Mouse (Mus musculus) midbrain, postnatal 0 days (tissue): ENCODE data around the gene Myzap. TPM values are rescaled to one million over a fixed set of nuclear protein-coding genes. Genes with fewer than 3 reads are reported as not detected.

Experiments
- ATAC-seq: fragments of 200-750 bp; cut with Nextera tagmentation; 2 replicates; pipeline ENCODE4 v1.8.0; 2017; ENCODE audit warnings: moderate number of reproducible peaks, mild to moderate bottlenecking, moderate TSS enrichment, moderate library complexity; ENCODE audit not compliant: low FRiP score
- DNase-seq: peaks from one replicate; pipeline ENCODE4 v3.0.0-alpha.2; 2015; ENCODE audit warnings: low spot score
- H3K27ac ChIP-seq: fragments of 300-500 bp; sonication (generic); 2 replicates; pipeline ENCODE4 v1.5.1; 2014; ENCODE audit warnings: low read depth, mild to moderate bottlenecking, low read length, mixed read lengths
- H3K27me3 ChIP-seq: fragments of 300-500 bp; sonication (generic); 2 replicates; pipeline ENCODE4 v1.6.1; 2014; ENCODE audit warnings: low read length, control low read depth, mixed read lengths; ENCODE audit not compliant: insufficient read depth
- H3K36me3 ChIP-seq: fragments of 300-500 bp; sonication (generic); 2 replicates; pipeline ENCODE4 v1.6.1; 2014; ENCODE audit warnings: low read length, control low read depth, mixed read lengths; ENCODE audit not compliant: insufficient read depth
- H3K4me1 ChIP-seq: fragments of 300-500 bp; sonication (generic); 2 replicates; pipeline ENCODE4 v1.6.1; 2014; ENCODE audit warnings: mild to moderate bottlenecking, control low read depth, antibody characterized with exemption, low read length, mixed read lengths; ENCODE audit not compliant: insufficient read depth
- H3K4me2 ChIP-seq: fragments of 300-500 bp; sonication (generic); 2 replicates; pipeline ENCODE4 v1.6.1; 2014; ENCODE audit warnings: low read depth, mild to moderate bottlenecking, low read length, mixed read lengths; ENCODE audit not compliant: poor library complexity, severe bottlenecking
- H3K4me3 ChIP-seq: fragments of 300-500 bp; sonication (generic); 2 replicates; pipeline ENCODE4 v1.5.1; 2014; ENCODE audit warnings: low read depth, mild to moderate bottlenecking, low read length, moderate library complexity
- H3K9ac ChIP-seq: fragments of 300-500 bp; sonication (generic); replicated peaks from 2 replicates; pipeline ENCODE4 v1.6.1; 2014; ENCODE audit warnings: mild to moderate bottlenecking, low read length, moderate library complexity, mixed read lengths; ENCODE audit not compliant: poor library complexity, severe bottlenecking
- H3K9me3 ChIP-seq: fragments of 300-500 bp; sonication (generic); 2 replicates; pipeline ENCODE4 v1.6.1; 2016; ENCODE audit warnings: low read length, control low read depth
- CTCF ChIP-seq: IDR thresholded peaks from 2 replicates; pipeline ENCODE4 v1.5.1; 2016; ENCODE audit warnings: antibody characterized with exemption, mild to moderate bottlenecking
- WGBS: fragments of 180-500 bp; shearing (Covaris S2); extraction: QIAGEN DNeasy Blood & Tissue Kit; methylation state at CpG from one replicate; pipeline ENCODE4 v1.1.7; 2014; 5-methylcytosine and 5-hydroxymethylcytosine counted together
- polyA plus RNA-seq: library from polyadenylated mRNA; unstranded; fragments of >200 nt; fragmentation: Nextera tagmentation; extraction: Ambion mirVana; gene quantifications from 2 replicates; pipeline ENCODE4 v1.2.1, GENCODE M21; 2015
- total RNA-seq: library from RNA; depleted of rRNA; stranded (reverse); fragments of >200 nt; gene quantifications from 2 replicates; pipeline ENCODE4 v1.2.3, GENCODE M21; 2014

Gene Myzap
- total and polyA plus RNA-seq, 2 experiments from 2014 or later = 0.99 to 2.1 TPM

DNA sequence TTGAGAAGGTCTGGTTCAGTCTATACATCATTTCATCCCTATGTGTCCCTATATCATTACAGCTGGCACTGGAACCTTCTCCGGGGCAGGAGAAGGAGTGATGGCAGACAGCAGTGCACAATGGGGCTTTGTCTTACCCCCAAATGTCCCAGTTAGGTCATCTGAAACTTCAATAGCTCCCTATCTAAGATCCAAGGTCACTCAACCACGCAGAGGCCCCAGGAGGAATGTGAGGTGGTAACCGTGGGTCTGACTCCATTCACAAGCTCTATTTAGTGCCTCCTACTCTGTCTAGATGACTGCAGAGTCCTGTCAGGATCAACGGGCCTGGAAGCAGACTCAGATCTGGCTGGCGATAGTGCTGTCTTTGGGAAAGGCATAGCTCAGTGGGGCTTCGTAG lies 36.8 kb upstream of the Myzap start:
- H3K4me3 ChIP-seq = no peak overlapping the region
- no peak for TF ChIP-seq CTCF
- DNase-seq = no peak
- no peaks in the 10 kb centered on the region for H3K4me1 ChIP-seq
- H3K9ac ChIP-seq = no peak overlapping the region
- no peak for ATAC-seq
- WGBS = 53% methylated on average over 6 of the region's 6 CpGs
- no peak overlapping the region for H3K4me2 ChIP-seq
- H3K27ac ChIP-seq = no peak overlapping the region
- no peaks in the 10 kb centered on the region for H3K27me3 ChIP-seq
- H3K36me3 ChIP-seq = no peaks in the 10 kb centered on the region
- no peaks in the 10 kb centered on the region for H3K9me3 ChIP-seq

DNA sequence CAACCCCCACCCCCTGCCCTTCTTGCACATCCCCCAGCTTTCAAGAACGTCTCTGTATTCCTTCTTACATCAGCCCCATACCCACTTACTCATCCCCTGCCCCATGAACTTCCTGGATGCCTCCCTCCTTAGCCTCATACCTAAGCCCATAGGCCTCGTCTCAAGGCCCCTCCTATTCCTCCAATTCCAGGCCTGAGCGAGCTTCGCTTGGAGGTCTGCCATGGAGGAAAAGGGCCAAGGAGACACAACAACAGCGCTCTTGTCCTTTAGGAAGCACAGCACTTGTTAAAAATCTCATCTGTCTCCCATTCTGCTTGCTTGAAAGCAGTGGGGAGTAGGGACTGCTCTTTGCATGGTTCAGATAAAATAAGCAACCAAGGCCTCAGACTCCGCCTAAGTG lies 36.1 kb upstream of the Myzap start:
- no peaks in the 10 kb centered on the region for H3K27me3 ChIP-seq
- no peak overlapping the region for H3K4me3 ChIP-seq
- no peaks in the 10 kb centered on the region for H3K36me3 ChIP-seq
- 0 out of 2 replicates have a peak, but pooled peaks cover 4% of the 10 kb centered on the region for H3K4me1 ChIP-seq
- 73% methylated on average over 6 of the region's 6 CpGs for WGBS
- TF ChIP-seq CTCF = no peak
- H3K4me2 ChIP-seq = no peak overlapping the region
- H3K9ac ChIP-seq = no peak overlapping the region
- H3K27ac ChIP-seq = no peak overlapping the region
- no peak for ATAC-seq
- no peaks in the 10 kb centered on the region for H3K9me3 ChIP-seq
- DNase-seq = peak; percentile 39

DNA sequence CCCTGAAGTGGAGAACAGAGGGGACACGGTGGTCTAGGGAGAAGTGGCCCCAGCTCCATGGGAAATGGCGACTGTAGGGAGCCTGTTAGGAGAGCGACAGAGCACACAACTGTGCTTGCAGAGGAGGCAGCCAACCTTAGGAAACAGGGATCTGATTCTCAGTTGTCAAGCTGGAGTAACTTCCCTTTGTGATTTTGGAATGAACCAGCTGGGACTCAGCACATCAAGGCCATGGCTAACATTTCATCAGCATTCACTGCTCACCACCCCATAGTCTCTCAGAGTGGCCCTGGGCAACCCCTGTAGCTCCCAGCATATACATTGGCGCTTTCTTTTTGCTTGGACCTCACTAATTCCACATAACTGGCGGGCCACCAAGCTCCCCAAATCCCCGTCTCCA lies 33.8 kb upstream of the Myzap start:
- Histone ChIP-seq H3K9ac (no peak overlapping the region), H3K4me2 (no peak overlapping the region), H3K9me3 (no peaks in the 10 kb centered on the region), H3K27ac (no peak overlapping the region), H3K27me3 (no peaks in the 10 kb centered on the region), H3K36me3 (no peaks in the 10 kb centered on the region), H3K4me3 (no peak overlapping the region), H3K4me1 (0 out of 2 replicates have a peak, but pooled peaks cover 4% of the 10 kb centered on the region)
- ATAC-seq (no peak), DNase-seq (no peak)
- WGBS = 74% methylated on average over 6 of the region's 6 CpGs
- no peak for TF ChIP-seq CTCF

DNA sequence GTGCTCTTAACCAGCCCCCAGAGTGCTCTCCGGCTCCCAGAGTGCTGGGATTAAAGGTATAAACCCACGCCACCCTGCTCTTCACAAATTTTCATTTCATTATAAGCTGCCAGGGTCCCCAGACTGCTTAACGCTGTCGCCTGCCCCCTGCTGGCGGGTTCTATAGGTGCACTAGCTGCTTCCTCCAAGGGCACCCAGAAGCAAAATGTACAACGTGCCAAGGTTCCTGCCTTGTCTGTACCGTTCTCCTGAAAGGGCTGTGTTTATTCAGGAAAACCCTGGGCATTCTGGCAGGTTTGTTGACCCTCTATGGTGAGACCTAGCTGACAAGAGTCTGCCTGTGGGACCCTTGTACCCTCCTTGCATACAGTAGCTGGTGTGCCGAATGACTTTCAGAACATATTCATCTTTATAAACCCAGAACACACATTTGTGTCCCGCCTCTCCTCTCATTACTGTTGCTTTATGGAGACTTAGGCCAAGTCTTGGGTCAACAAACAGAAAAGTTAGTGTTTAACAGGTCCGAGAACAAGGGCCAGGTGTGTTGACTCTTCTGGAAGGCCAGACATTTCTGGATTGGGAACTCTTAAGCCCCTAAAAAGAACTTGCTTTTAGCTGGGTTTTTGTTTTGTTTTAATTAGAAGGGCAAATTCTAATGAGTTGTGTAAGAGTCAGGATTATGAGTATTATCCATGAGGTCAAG lies 32.8 kb upstream of the Myzap start:
- H3K4me1 ChIP-seq = 0 out of 2 replicates have a peak, but pooled peaks cover 4% of the 10 kb centered on the region
- 50% methylated on average over 10 of the region's 10 CpGs for WGBS
- peak; percentile 66 for TF ChIP-seq CTCF
- no peak overlapping the region for H3K27ac ChIP-seq
- no peak overlapping the region for H3K4me2 ChIP-seq
- H3K4me3 ChIP-seq = no peak overlapping the region
- no peaks in the 10 kb centered on the region for H3K36me3 ChIP-seq
- no peak for ATAC-seq
- peak; percentile 48 for DNase-seq
- no peak overlapping the region for H3K9ac ChIP-seq
- H3K27me3 ChIP-seq = no peaks in the 10 kb centered on the region
- no peaks in the 10 kb centered on the region for H3K9me3 ChIP-seq

DNA sequence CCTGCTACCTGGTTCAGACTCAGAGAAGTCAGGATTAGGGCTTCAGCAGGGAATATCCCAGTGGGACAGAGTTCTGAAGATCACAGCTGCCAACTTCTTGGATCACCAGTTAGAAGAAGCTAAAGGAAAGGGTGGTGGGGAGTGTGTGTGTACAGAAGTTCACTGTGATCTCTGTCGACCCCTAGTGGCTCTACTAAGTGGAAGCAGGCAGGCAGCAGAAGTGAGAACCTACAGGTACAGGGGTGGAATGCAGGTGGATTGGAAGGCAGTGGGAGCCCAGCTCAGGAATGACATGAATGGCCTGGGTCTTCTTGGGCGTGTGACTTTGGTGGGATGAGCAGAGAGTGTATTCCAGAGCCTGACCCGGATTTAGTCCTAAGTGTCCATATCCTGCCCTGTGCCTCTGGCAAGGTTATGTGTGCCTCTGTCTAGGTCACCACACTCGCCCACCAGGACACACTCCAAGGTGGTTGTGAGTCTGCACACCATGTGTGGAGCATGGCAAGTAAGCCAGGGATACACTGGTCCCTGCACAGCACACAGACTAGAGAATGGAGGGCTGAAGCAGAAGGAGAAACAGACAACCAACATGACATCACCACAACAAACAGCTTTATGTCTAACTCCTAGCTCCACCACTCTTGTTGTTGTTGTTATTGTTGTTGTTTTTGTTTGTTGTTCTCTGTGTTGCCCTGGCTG lies 31.9 kb upstream of the Myzap start:
- DNase-seq = peak; percentile 83
- Histone ChIP-seq H3K9ac (no peak overlapping the region), H3K4me2 (no peak overlapping the region), H3K27me3 (no peaks in the 10 kb centered on the region), H3K4me3 (no peak overlapping the region), H3K36me3 (no peaks in the 10 kb centered on the region), H3K9me3 (no peaks in the 10 kb centered on the region), H3K27ac (no peak overlapping the region), H3K4me1 (0 out of 2 replicates have a peak, but pooled peaks cover 4% of the 10 kb centered on the region)
- TF ChIP-seq CTCF = peak; percentile 94
- ATAC-seq = peak; percentile 58; the same call in 1 of the 2 replicates
- WGBS = 30% methylated on average over 4 of the region's 4 CpGs

DNA sequence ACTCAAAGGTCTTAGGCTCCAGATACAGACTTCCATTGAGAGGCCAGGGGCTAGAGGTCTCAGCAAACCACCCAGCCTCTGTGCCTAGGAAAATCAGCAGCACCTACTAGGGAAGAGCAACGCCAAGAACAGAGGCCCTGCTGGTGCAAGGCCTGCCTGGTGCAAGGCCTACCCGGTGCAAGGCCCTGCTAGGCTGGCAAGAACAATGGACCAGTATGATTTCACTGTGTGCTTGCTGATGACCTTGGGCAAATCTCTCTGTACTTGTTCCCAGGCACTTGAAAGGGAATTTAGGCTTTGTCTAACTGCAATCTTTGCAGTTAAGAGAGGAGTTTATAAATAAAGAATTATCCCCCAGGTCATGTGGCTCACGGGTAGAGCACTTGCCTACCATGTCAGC lies 30.4 kb upstream of the Myzap start:
- H3K27me3 ChIP-seq = no peaks in the 10 kb centered on the region
- H3K36me3 ChIP-seq = no peaks in the 10 kb centered on the region
- H3K4me1 ChIP-seq = 0 out of 2 replicates have a peak, but pooled peaks cover 4% of the 10 kb centered on the region
- ATAC-seq (no peak), DNase-seq (no peak)
- no peak overlapping the region for H3K4me2 ChIP-seq
- no peaks in the 10 kb centered on the region for H3K9me3 ChIP-seq
- H3K9ac ChIP-seq = no peak overlapping the region
- no peak overlapping the region for H3K4me3 ChIP-seq
- TF ChIP-seq CTCF = no peak
- H3K27ac ChIP-seq = no peak overlapping the region
- WGBS = 64% methylated on average over 3 of the region's 3 CpGs
